Mouse (Mus musculus) liver, embryonic 15.5 days (tissue): Measurements from ENCODE around the gene Grhpr. TPM values are rescaled to one million over a fixed set of nuclear protein-coding genes. Genes with fewer than 3 reads are reported as not detected.
"Not testable (repeated sequence)": the region's sequence is repeated elsewhere in the genome, so short reads cannot be mapped to it uniquely, and the experiment has no call there.

Experiments
- ATAC-seq: fragments of 200-750 bp; cut with Nextera tagmentation; 2 replicates; pipeline ENCODE4 v1.8.0; 2017; ENCODE audit warnings: moderate number of reproducible peaks, mild to moderate bottlenecking, moderate library complexity; ENCODE audit not compliant: insufficient read depth
- H3K27ac ChIP-seq: fragments of 300-500 bp; sonication (generic); replicated peaks from 2 replicates; pipeline ENCODE4 v1.5.1; 2015; ENCODE audit warnings: mild to moderate bottlenecking, inconsistent platforms
- H3K27me3 ChIP-seq: fragments of 300-500 bp; sonication (generic); 2 replicates; pipeline ENCODE4 v1.6.1; 2015; ENCODE audit warnings: mild to moderate bottlenecking, inconsistent platforms
- H3K36me3 ChIP-seq: fragments of 300-500 bp; sonication (generic); replicated peaks from 2 replicates; pipeline ENCODE4 v1.6.1; 2015; ENCODE audit warnings: moderate library complexity, mild to moderate bottlenecking, inconsistent platforms
- H3K4me1 ChIP-seq: fragments of 300-500 bp; sonication (generic); replicated peaks from 2 replicates; pipeline ENCODE4 v1.6.1; 2015; ENCODE audit warnings: inconsistent platforms
- H3K4me2 ChIP-seq: fragments of 300-500 bp; sonication (generic); 2 replicates; pipeline ENCODE4 v1.6.1; 2015; ENCODE audit warnings: moderate library complexity, mild to moderate bottlenecking, inconsistent platforms
- H3K4me3 ChIP-seq: fragments of 300-500 bp; sonication (generic); replicated peaks from 2 replicates; pipeline ENCODE4 v1.5.1; 2015; ENCODE audit warnings: mild to moderate bottlenecking, inconsistent platforms
- H3K9ac ChIP-seq: fragments of 300-500 bp; sonication (generic); 2 replicates; pipeline ENCODE4 v1.6.1; 2015; ENCODE audit warnings: moderate library complexity, mild to moderate bottlenecking, inconsistent platforms
- H3K9me3 ChIP-seq: fragments of 300-500 bp; sonication (generic); replicated peaks from 2 replicates; pipeline ENCODE4 v1.6.1; 2016; ENCODE audit warnings: inconsistent platforms
- WGBS: fragments of 180-500 bp; shearing (Covaris S2); methylation state at CpG from one replicate; pipeline ENCODE4 v1.1.7; 2015; ENCODE audit warnings: mixed read lengths; ENCODE audit not compliant: insufficient replicate concordance; 5-methylcytosine and 5-hydroxymethylcytosine counted together
- polyA plus RNA-seq: library from polyadenylated mRNA; unstranded; fragments of >200 nt; fragmentation: Nextera tagmentation; extraction: Ambion mirVana; gene quantifications from 2 replicates; pipeline ENCODE4 v1.2.1, GENCODE M21; 2015

Grhpr gene
- 125 and 146 TPM in 2 replicates for polyA plus RNA-seq

DNA sequence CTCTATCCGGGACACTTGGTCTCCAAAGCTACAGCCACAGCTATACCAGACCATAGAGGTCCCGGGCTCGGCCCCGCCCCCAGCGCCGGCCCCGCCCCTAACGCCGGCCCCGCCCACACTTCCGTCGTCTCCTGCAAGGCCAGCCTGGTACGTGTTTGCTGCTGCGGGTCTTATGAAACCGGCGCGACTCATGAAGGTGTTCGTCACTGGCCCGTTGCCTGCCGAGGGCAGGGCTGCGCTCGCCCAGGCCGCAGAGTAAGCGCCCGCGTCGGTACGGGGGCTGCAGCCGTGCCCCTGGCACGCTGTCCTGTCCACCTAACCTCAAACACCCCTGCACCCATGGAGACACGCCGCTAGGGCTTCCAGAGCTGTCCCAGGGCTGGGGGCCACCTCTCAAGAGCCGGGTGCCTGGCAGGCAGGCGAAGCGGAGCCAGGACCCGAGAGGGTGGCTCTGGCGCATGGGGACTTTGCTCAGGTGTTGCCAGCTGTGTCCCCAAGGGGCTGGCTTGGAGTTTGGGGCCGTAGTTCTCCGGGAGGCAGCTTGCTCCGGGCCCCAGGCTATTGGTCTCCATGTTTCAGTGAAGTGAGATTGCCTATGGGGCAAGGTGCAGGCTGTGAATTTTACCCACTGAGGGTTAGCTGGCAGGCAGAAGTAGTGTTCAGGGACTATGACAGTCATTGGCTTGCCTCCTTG is at the start of gene Grhpr:
Grhpr (plus strand) TSS at position 116 of the 694 bp plus-strand sequence.
- Histone ChIP-seq H3K9me3 (no peaks in the 10 kb centered on the region), H3K36me3 (peaks cover 31% of the 10 kb centered on the region), H3K4me2 (peak within 1 kb of the TSS; percentile 88), H3K9ac (peak within 1 kb of the TSS; percentile 82), H3K4me3 (peak within 1 kb of the TSS; percentile 78), H3K27ac (peak within 1 kb of the TSS; percentile 84), H3K27me3 (no peaks in the 10 kb centered on the region), H3K4me1 (peaks cover 60% of the 10 kb centered on the region)
- peak; percentile 84 for ATAC-seq
- WGBS: under 1% methylated on average over 40 of the region's 40 CpGs

GRCm38 (mm10) chr4:44931732-44932131 is 49.5 kb upstream of the Grhpr start:
- no peak overlapping the region for H3K27ac ChIP-seq
- no peaks in the 10 kb centered on the region for H3K27me3 ChIP-seq
- peaks cover 4% of the 10 kb centered on the region; the same call in 1 of the 2 replicates for H3K4me1 ChIP-seq
- ATAC-seq: no peak
- H3K9me3 ChIP-seq: no peaks in the 10 kb centered on the region
- no peak overlapping the region for H3K4me3 ChIP-seq
- no peak overlapping the region for H3K4me2 ChIP-seq
- WGBS: 87% methylated on average over 6 of the region's 6 CpGs
- H3K9ac ChIP-seq: no peak overlapping the region
- H3K36me3 ChIP-seq: peaks cover 38% of the 10 kb centered on the region

DNA sequence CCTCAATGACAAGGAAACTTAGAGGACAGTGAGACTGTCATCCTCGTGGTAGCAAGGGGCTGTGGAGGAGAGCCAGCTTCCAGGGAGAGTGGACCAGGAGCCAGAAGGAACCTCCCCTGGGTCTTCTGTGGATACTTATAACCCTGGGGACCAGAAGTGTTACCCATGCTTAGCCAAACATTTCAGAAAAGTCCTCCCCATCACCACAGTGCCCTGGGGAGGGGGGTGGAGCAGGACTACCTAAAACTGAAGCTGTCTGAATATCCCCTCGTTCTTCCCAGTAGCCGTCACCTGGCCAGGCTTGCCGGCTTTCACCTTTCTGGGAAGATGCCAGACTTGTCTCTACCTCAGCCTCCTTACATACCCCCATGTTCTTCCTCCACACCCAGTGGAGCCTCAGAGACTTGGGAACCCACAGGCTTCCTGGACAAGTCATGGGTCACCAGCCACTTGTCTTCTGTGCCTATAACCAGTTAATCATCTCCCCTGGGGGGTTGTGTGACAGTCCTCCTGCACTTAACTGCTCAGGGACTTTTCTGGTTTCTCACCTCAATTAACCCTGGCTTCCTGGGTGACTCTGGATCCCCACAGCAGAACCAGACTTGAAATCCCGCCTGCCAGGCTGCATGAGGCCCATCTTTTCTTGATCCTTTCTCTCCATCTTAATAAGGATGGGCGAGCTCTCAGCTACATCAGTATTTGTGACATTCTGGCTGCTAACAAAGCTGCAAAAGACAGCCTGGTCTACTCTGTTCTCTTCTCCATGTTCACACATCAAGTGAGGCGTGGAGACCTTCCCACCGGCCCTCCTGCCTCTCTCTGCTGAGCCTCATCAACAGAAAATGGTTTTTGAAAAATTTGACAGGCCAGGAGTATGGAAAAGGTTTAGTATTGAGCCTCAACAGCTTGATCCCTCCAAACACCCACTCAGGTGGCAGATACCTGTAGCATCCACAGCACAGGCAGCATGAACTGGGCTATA is 42.5 kb upstream of the Grhpr start:
- Histone ChIP-seq H3K27me3 (no peaks in the 10 kb centered on the region), H3K9me3 (no peaks in the 10 kb centered on the region), H3K4me2 (no peak overlapping the region), H3K4me1 (peaks cover 5% of the 10 kb centered on the region; the same call in 1 of the 2 replicates), H3K4me3 (no peak overlapping the region), H3K9ac (no peak overlapping the region), H3K36me3 (0 out of 2 replicates have a peak, but pooled peaks cover 1% of the 10 kb centered on the region), H3K27ac (no peak overlapping the region)
- no peak for ATAC-seq
- 57% methylated on average over 8 of the region's 8 CpGs for WGBS

GRCm38 (mm10) chr4:44939576-44940249 is 41.5 kb upstream of the Grhpr start:
- no peaks in the 10 kb centered on the region for H3K9me3 ChIP-seq
- no peak overlapping the region for H3K4me3 ChIP-seq
- H3K9ac ChIP-seq: no peak overlapping the region
- H3K27me3 ChIP-seq: no peaks in the 10 kb centered on the region
- H3K4me2 ChIP-seq: no peak overlapping the region
- WGBS: 76% methylated on average over 14 of the region's 14 CpGs
- H3K27ac ChIP-seq: no peak overlapping the region
- peaks cover 5% of the 10 kb centered on the region; the same call in 1 of the 2 replicates for H3K4me1 ChIP-seq
- no peaks in the 10 kb centered on the region for H3K36me3 ChIP-seq
- ATAC-seq: no peak

- H3K36me3 ChIP-seq: no peaks in the 10 kb centered on the region
- H3K4me3 ChIP-seq: no peak overlapping the region
- 64% methylated on average over 9 of the region's 9 CpGs for WGBS
- ATAC-seq: no peak
- H3K27me3 ChIP-seq: no peaks in the 10 kb centered on the region
- H3K4me1 ChIP-seq: peaks cover 5% of the 10 kb centered on the region; the same call in 1 of the 2 replicates
- H3K27ac ChIP-seq: no peak overlapping the region
- no peaks in the 10 kb centered on the region for H3K9me3 ChIP-seq
- no peak overlapping the region for H3K4me2 ChIP-seq
- H3K9ac ChIP-seq: no peak overlapping the region
Measured at GRCm38 (mm10) chr4:44940286-44940685, 40.9 kb upstream of the Grhpr start.

GRCm38 (mm10) chr4:44942237-44942636 is 39.0 kb upstream of the Grhpr start:
- peaks cover 5% of the 10 kb centered on the region; the same call in 1 of the 2 replicates for H3K4me1 ChIP-seq
- H3K4me2 ChIP-seq: no peak overlapping the region
- no peaks in the 10 kb centered on the region for H3K9me3 ChIP-seq
- no peak overlapping the region for H3K9ac ChIP-seq
- no peaks in the 10 kb centered on the region for H3K36me3 ChIP-seq
- WGBS: 10% methylated on average over 1 of the region's 1 CpGs
- no peak overlapping the region for H3K4me3 ChIP-seq
- H3K27ac ChIP-seq: no peak overlapping the region
- H3K27me3 ChIP-seq: no peaks in the 10 kb centered on the region
- no peak for ATAC-seq

- Histone ChIP-seq H3K4me2 (no peak overlapping the region), H3K9ac (no peak overlapping the region), H3K4me3 (no peak overlapping the region), H3K9me3 (no peaks in the 10 kb centered on the region), H3K27me3 (no peaks in the 10 kb centered on the region), H3K27ac (no peak overlapping the region), H3K36me3 (no peaks in the 10 kb centered on the region), H3K4me1 (peaks cover 5% of the 10 kb centered on the region; the same call in 1 of the 2 replicates)
- no peak for ATAC-seq
- 64% methylated on average over 6 of the region's 6 CpGs for WGBS
Measured at GRCm38 (mm10) chr4:44943480-44943879, 37.7 kb upstream of the Grhpr start.

DNA sequence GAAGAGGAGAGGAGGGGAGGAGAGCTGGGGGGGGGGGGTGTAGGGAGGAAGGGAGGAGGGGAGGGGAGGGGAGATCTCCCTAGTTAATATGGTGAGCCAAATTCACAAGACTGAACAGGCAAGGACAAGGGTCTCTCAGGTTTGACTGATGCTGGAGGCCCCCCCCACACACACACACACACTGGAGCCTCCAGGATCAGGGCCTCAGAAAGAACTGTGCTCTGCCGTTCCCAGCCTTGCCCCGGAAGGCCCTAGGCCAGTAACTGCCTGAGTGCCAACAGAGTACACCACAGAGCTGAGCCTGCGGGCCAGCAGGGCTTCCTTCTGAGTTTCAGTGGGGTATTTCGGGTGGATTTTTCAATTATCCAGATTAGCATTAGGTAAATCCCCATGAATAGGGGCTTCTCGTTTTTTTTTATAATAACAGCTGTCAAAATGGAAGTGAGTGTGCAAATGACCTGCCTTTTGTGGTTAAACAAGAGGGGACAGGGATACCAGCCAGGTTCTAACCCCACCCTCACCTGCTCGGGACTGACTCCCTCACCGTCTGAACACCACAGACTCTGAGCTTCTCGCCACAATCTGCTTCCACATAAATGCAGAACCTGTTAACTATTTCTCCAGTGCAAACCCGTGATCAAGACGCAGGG is 36.6 kb upstream of the Grhpr start:
- Histone ChIP-seq H3K4me2 (no peak overlapping the region), H3K4me3 (no peak overlapping the region), H3K27ac (no peak overlapping the region), H3K27me3 (no peaks in the 10 kb centered on the region), H3K4me1 (peaks cover 5% of the 10 kb centered on the region; the same call in 1 of the 2 replicates), H3K9ac (no peak overlapping the region), H3K36me3 (no peaks in the 10 kb centered on the region), H3K9me3 (no peaks in the 10 kb centered on the region)
- no peak for ATAC-seq
- 60% methylated on average over 10 of the region's 10 CpGs for whole genome bisulfite sequencing

DNA sequence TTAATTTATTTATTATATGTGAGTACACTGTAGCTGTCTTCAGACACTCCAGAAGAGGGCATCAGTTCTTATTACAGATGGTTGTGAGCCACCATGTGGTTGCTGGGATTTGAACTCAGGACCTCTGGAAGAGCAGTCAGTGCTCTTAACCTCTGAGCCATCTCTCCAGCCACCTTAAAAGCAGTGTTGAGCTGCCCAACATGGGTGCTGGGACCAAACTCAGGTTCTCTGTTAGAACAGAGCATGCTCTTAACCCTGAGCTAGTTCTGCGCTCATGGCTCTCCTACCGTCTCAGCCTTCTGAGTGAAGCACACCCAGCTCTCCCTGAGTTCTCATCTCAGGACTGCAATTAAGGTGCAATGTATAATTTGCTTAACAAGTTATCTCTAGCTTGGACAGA is 35.1 kb upstream of the Grhpr start:
- whole genome bisulfite sequencing: 82% methylated on average over 2 of the region's 2 CpGs
- not testable (repeated sequence) for H3K4me2 ChIP-seq, H3K9ac ChIP-seq, H3K4me1 ChIP-seq, H3K4me3 ChIP-seq, ATAC-seq, H3K36me3 ChIP-seq, H3K27ac ChIP-seq, H3K27me3 ChIP-seq, H3K9me3 ChIP-seq

DNA sequence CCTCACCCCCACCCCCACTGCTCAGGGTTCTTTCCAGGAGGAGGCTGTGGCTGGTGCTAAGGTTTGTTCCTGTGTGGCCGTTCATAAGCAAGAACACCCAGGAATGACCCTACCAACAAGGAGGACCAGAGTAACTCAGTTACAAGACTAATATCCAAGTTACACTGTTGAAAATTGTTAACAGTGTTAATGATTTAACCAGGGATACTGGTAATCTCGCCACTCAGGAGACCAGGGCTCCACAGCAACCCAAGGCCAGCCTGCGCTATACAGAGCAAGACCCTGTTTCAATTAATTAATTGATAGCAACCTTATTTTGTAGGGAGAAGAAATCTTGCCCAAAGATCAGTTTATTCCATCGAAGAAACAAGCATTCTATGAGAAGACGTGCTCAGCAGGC is 33.7 kb upstream of the Grhpr start:
- Histone ChIP-seq H3K27ac (no peak overlapping the region), H3K4me1 (peaks cover 3% of the 10 kb centered on the region; the same call in 1 of the 2 replicates), H3K9ac (no peak overlapping the region), H3K4me3 (no peak overlapping the region), H3K9me3 (no peaks in the 10 kb centered on the region), H3K27me3 (no peaks in the 10 kb centered on the region), H3K4me2 (no peak overlapping the region), H3K36me3 (no peaks in the 10 kb centered on the region)
- WGBS: 65% methylated on average over 5 of the region's 5 CpGs
- ATAC-seq: no peak
